Mouse (Mus musculus): ENCODE results near the gene Mdga1. TPM values are rescaled to one million over a fixed set of nuclear protein-coding genes. Genes with fewer than 3 reads are reported as not detected.
A peak's percentile ranks its signal among the peaks of the same experiment; 100 is the strongest.

The Mdga1 gene
- polyA plus RNA-seq, 1 experiment from 2014 or later: 2.5 TPM

GRCm38 (mm10) chr17:29882885-29883284 is 87.0 kb downstream of the Mdga1 start:
- Histone ChIP-seq H3K9me3 (ENCODE audit: control insufficient read depth, low read length) (no peaks in the 10 kb centered on the region), H3K27me3 (ENCODE audit: control insufficient read depth, insufficient read depth, low read length) (peaks cover 25% of the 10 kb centered on the region), H3K4me1 (ENCODE audit: control insufficient read depth, insufficient read depth, low read length) (peaks cover 5% of the 10 kb centered on the region; the same call in 1 of the 2 replicates), H3K9ac (ENCODE audit: low read length) (no peak overlapping the region), H3K4me2 (ENCODE audit: low read depth) (no peak overlapping the region), H3K4me3 (ENCODE audit: low read depth, low read length) (no peak overlapping the region), H3K36me3 (ENCODE audit: control insufficient read depth, insufficient read depth, low read length) (no peaks in the 10 kb centered on the region), H3K27ac (ENCODE audit: low read depth, low read length) (no peak overlapping the region)
- DNase-seq (ENCODE audit: low spot score) (peak; percentile 84), ATAC-seq (ENCODE audit: insufficient read depth, low FRiP score, low TSS enrichment) (no peak; the same call in 1 of the 2 replicates)
- WGBS: 2% methylated on average over 5 of the region's 5 CpGs

GRCm38 (mm10) chr17:29880251-29880650 is 89.6 kb downstream of the Mdga1 start:
- Histone ChIP-seq H3K4me3 (ENCODE audit: low read depth, low read length) (no peak overlapping the region), H3K27me3 (ENCODE audit: control insufficient read depth, insufficient read depth, low read length) (peaks cover 14% of the 10 kb centered on the region), H3K9me3 (ENCODE audit: control insufficient read depth, low read length) (no peaks in the 10 kb centered on the region), H3K4me2 (ENCODE audit: low read depth) (no peak overlapping the region), H3K27ac (ENCODE audit: low read depth, low read length) (no peak overlapping the region), H3K4me1 (ENCODE audit: control insufficient read depth, insufficient read depth, low read length) (0 out of 2 replicates have a peak, but pooled peaks cover 3% of the 10 kb centered on the region), H3K36me3 (ENCODE audit: control insufficient read depth, insufficient read depth, low read length) (no peaks in the 10 kb centered on the region), H3K9ac (ENCODE audit: low read length) (no peak overlapping the region)
- ATAC-seq (ENCODE audit: insufficient read depth, low FRiP score, low TSS enrichment): no peak
- 58% methylated on average over 10 of the region's 10 CpGs for WGBS
- no peak for DNase-seq (ENCODE audit: low spot score)

DNA sequence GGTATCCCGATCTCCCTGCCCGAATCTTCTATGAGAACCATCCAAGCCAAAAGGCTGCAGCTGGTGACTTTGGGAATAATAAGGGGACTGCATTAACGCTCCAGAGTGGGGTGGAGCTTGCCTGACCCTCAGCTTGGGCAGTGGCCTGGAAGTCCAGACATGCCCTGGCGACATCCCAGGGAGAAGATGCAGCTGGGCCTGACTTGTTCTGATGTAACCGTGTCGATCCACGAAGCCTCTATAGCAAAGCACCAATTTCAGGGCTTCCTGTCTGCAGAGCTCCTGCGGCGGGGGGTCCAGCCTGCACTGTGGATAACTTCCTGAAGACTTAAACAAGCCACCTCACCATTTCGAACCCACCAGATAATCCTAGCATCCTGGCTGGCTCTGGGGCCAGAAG is 90.9 kb downstream of the Mdga1 start:
- Histone ChIP-seq H3K36me3 (ENCODE audit: control insufficient read depth, insufficient read depth, low read length) (no peaks in the 10 kb centered on the region), H3K27ac (ENCODE audit: low read depth, low read length) (no peak overlapping the region), H3K9ac (ENCODE audit: low read length) (no peak overlapping the region), H3K27me3 (ENCODE audit: control insufficient read depth, insufficient read depth, low read length) (peaks cover 6% of the 10 kb centered on the region; the same call in 1 of the 2 replicates), H3K4me3 (ENCODE audit: low read depth, low read length) (no peak overlapping the region), H3K9me3 (ENCODE audit: control insufficient read depth, low read length) (no peaks in the 10 kb centered on the region), H3K4me1 (ENCODE audit: control insufficient read depth, insufficient read depth, low read length) (peaks cover 5% of the 10 kb centered on the region; the same call in 1 of the 2 replicates), H3K4me2 (ENCODE audit: low read depth) (no peak overlapping the region)
- DNase-seq (ENCODE audit: low spot score) (no peak), ATAC-seq (ENCODE audit: insufficient read depth, low FRiP score, low TSS enrichment) (no peak)
- 90% methylated on average over 10 of the region's 10 CpGs for WGBS

GRCm38 (mm10) chr17:29874082-29874679 is 95.7 kb downstream of the Mdga1 start:
- 12% methylated on average over 21 of the region's 27 CpGs for WGBS
- Histone ChIP-seq H3K36me3 (ENCODE audit: control insufficient read depth, insufficient read depth, low read length) (no peaks in the 10 kb centered on the region), H3K27ac (ENCODE audit: low read depth, low read length) (0 out of 2 replicates have a peak overlapping the region, but pooled peaks have one; percentile 17), H3K27me3 (ENCODE audit: control insufficient read depth, insufficient read depth, low read length) (no peaks in the 10 kb centered on the region), H3K9ac (ENCODE audit: low read length) (peak overlapping the region; percentile 14; the same call in 1 of the 2 replicates), H3K4me2 (ENCODE audit: low read depth) (no peak overlapping the region), H3K4me1 (ENCODE audit: control insufficient read depth, insufficient read depth, low read length) (peaks cover 9% of the 10 kb centered on the region; the same call in 1 of the 2 replicates), H3K4me3 (ENCODE audit: low read depth, low read length) (no peak overlapping the region), H3K9me3 (ENCODE audit: control insufficient read depth, low read length) (no peaks in the 10 kb centered on the region)
- DNase-seq (ENCODE audit: low spot score) (no peak), ATAC-seq (ENCODE audit: insufficient read depth, low FRiP score, low TSS enrichment) (no peak)

DNA sequence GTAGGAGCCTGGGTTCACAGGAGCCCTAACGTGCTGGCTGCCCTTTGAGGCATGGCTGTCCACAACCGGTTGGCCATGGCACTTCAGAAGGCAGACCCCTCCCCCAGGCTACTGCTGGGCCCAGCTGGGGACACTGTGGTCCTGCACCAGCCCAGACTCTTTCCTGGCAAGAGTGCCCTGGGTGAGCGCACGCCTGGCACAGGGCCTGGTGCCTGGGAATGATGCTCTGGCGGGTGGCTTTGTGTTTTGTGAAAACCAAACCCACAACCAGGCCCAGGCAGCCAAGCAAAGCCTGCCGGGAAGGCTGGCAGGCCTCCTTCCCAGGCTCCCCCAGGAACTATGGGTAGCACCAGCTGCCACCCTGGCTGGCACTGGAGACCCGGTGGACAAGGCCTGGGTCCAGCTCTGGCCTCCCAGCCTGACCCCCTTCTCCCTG is 96.3 kb downstream of the Mdga1 start:
- WGBS: 68% methylated on average over 7 of the region's 7 CpGs
- Histone ChIP-seq H3K36me3 (ENCODE audit: control insufficient read depth, insufficient read depth, low read length) (no peaks in the 10 kb centered on the region), H3K27me3 (ENCODE audit: control insufficient read depth, insufficient read depth, low read length) (no peaks in the 10 kb centered on the region), H3K4me3 (ENCODE audit: low read depth, low read length) (no peak overlapping the region), H3K4me1 (ENCODE audit: control insufficient read depth, insufficient read depth, low read length) (peaks cover 9% of the 10 kb centered on the region; the same call in 1 of the 2 replicates), H3K27ac (ENCODE audit: low read depth, low read length) (0 out of 2 replicates have a peak overlapping the region, but pooled peaks have one; percentile 17), H3K9ac (ENCODE audit: low read length) (peak overlapping the region; percentile 14; the same call in 1 of the 2 replicates), H3K9me3 (ENCODE audit: control insufficient read depth, low read length) (no peaks in the 10 kb centered on the region), H3K4me2 (ENCODE audit: low read depth) (no peak overlapping the region)
- DNase-seq (ENCODE audit: low spot score): no peak
- ATAC-seq (ENCODE audit: insufficient read depth, low FRiP score, low TSS enrichment): no peak

DNA sequence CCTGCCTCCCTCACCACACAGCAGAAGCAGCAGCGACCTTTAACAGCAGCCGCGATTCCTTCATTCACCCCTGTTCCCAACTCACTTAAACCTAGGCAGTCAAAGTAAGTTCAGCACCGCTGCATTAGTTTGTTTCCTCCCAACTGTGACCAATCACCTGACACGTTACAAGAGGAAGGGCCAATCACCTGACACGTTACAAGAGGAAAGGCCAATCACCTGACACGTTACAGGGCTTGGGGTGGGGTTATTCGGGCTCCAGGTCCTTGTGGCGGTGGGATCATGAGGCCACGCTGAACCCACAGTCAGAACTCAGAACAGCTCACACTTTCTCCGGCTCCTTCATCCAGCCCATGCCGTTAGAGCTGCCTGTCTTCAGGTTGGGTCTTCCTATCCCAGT is 99.6 kb downstream of the Mdga1 start:
- H3K36me3 ChIP-seq (ENCODE audit: control insufficient read depth, insufficient read depth, low read length): no peaks in the 10 kb centered on the region
- no peak overlapping the region for H3K27ac ChIP-seq (ENCODE audit: low read depth, low read length)
- H3K9me3 ChIP-seq (ENCODE audit: control insufficient read depth, low read length): no peaks in the 10 kb centered on the region
- H3K4me2 ChIP-seq (ENCODE audit: low read depth): no peak overlapping the region
- ATAC-seq (ENCODE audit: insufficient read depth, low FRiP score, low TSS enrichment) (no peak), DNase-seq (ENCODE audit: low spot score) (no peak)
- no peak overlapping the region for H3K9ac ChIP-seq (ENCODE audit: low read length)
- H3K4me1 ChIP-seq (ENCODE audit: control insufficient read depth, insufficient read depth, low read length): peaks cover 9% of the 10 kb centered on the region; the same call in 1 of the 2 replicates
- 71% methylated on average over 12 of the region's 12 CpGs for WGBS
- H3K27me3 ChIP-seq (ENCODE audit: control insufficient read depth, insufficient read depth, low read length): no peaks in the 10 kb centered on the region
- H3K4me3 ChIP-seq (ENCODE audit: low read depth, low read length): no peak overlapping the region

DNA sequence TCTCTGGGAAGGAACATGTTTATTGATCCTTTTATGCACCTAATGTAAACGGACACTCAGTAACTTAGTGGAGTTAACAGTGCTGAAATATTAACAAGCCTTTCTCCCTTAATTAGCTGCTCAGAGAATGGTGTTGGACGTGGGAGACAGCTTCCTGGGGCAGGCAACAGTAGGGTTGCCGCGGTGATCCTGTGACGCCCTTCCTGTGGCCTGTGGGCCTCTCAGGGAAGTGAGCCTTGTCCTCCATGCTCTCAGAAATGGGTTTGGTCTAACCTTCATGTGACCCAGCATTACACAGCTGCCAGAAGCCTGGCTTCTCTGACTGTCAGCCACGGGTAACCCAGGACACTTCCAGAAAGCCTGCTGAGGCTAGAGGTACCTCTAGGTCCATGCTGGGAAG is 104.0 kb downstream of the Mdga1 start:
- no peak overlapping the region for H3K27ac ChIP-seq (ENCODE audit: low read depth, low read length)
- WGBS: 70% methylated on average over 6 of the region's 6 CpGs

DNA sequence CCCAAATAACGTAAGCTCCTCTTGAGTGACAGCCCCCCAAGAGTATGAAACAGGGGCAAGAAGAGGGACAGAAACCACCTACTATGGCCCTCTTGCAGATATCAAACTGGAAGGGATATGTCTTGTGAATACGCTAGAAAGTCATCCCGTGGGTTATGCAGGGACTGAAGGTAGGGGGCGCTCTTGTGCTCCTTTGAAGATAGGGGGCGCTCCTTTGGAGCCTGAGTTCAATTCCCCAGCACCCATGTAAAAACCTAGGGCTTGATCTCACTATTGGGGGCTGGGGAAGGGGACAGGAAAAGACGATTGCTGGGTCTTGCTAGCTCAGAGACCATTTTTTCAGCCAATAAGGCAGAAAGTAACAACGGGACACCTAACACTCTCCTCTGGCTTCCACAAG is 105.4 kb downstream of the Mdga1 start:
- H3K27ac ChIP-seq (ENCODE audit: low read depth, low read length): no peak overlapping the region
- H3K9ac ChIP-seq (ENCODE audit: low read length): no peak overlapping the region
- H3K36me3 ChIP-seq (ENCODE audit: control insufficient read depth, insufficient read depth, low read length): no peaks in the 10 kb centered on the region
- H3K4me2 ChIP-seq (ENCODE audit: low read depth): no peak overlapping the region
- ATAC-seq (ENCODE audit: insufficient read depth, low FRiP score, low TSS enrichment) (no peak), DNase-seq (ENCODE audit: low spot score) (no peak)
- H3K9me3 ChIP-seq (ENCODE audit: control insufficient read depth, low read length): no peaks in the 10 kb centered on the region
- no peaks in the 10 kb centered on the region for H3K4me1 ChIP-seq (ENCODE audit: control insufficient read depth, insufficient read depth, low read length)
- no peaks in the 10 kb centered on the region for H3K27me3 ChIP-seq (ENCODE audit: control insufficient read depth, insufficient read depth, low read length)
- H3K4me3 ChIP-seq (ENCODE audit: low read depth, low read length): no peak overlapping the region
- WGBS: 71% methylated on average over 7 of the region's 7 CpGs

More for the DNA sequence above, 104.0 kb downstream of the Mdga1 start:
- ATAC-seq (ENCODE audit: insufficient read depth, low FRiP score, low TSS enrichment) (no peak), DNase-seq (ENCODE audit: low spot score) (no peak)
- Histone ChIP-seq H3K27me3 (ENCODE audit: control insufficient read depth, insufficient read depth, low read length) (no peaks in the 10 kb centered on the region), H3K36me3 (ENCODE audit: control insufficient read depth, insufficient read depth, low read length) (no peaks in the 10 kb centered on the region), H3K9ac (ENCODE audit: low read length) (no peak overlapping the region), H3K4me1 (ENCODE audit: control insufficient read depth, insufficient read depth, low read length) (no peaks in the 10 kb centered on the region), H3K4me2 (ENCODE audit: low read depth) (no peak overlapping the region), H3K4me3 (ENCODE audit: low read depth, low read length) (no peak overlapping the region), H3K9me3 (ENCODE audit: control insufficient read depth, low read length) (no peaks in the 10 kb centered on the region)

- whole genome bisulfite sequencing: 84% methylated on average over 13 of the region's 13 CpGs
- H3K4me1 ChIP-seq (ENCODE audit: control insufficient read depth, insufficient read depth, low read length): no peaks in the 10 kb centered on the region
- ATAC-seq (ENCODE audit: insufficient read depth, low FRiP score, low TSS enrichment): no peak
Measured at GRCm38 (mm10) chr17:29859788-29860283, 110.1 kb downstream of the Mdga1 start.

More at GRCm38 (mm10) chr17:29859788-29860283, 110.1 kb downstream of the Mdga1 start:
- H3K27me3 ChIP-seq (ENCODE audit: control insufficient read depth, insufficient read depth, low read length): no peaks in the 10 kb centered on the region
- no peaks in the 10 kb centered on the region for H3K36me3 ChIP-seq (ENCODE audit: control insufficient read depth, insufficient read depth, low read length)
- H3K27ac ChIP-seq (ENCODE audit: low read depth, low read length): no peak overlapping the region
- H3K4me3 ChIP-seq (ENCODE audit: low read depth, low read length): no peak overlapping the region
- H3K9me3 ChIP-seq (ENCODE audit: control insufficient read depth, low read length): no peaks in the 10 kb centered on the region
- H3K4me2 ChIP-seq (ENCODE audit: low read depth): no peak overlapping the region
- DNase-seq (ENCODE audit: low spot score): no peak
- H3K9ac ChIP-seq (ENCODE audit: low read length): no peak overlapping the region
